Mouse (Mus musculus): ENCODE results near the gene Cgn.

- TF ChIP-seq CTCF (IDR thresholded peaks at IDR 0.05) = no peak
- no peak for TF ChIP-seq EP300 (IDR thresholded peaks at IDR 0.05; ENCODE audit: insufficient read depth, low read depth, low read length)
These were observed at the start of gene Cgn for GRCm38 (mm10) chr3:94786367-94786835.

Data from heart, adult 2 months (tissue).